Mouse (Mus musculus) Patski (cell line): ENCODE measurements around the gene Icam5. TPM values are rescaled to one million over a fixed set of nuclear protein-coding genes. Genes with fewer than 3 reads are reported as not detected.

Experiments used
- ATAC-seq: fragments of 100-300 bp; one replicate; pipeline ENCODE4 v1.8.0; 2021
- CTCF ChIA-PET: fragments of 350-600 bp; sonication (Branson Sonifier 250); formaldehyde crosslinking; loops from one replicate; lab custom pipeline; 2022; ENCODE audit warnings: inconsistent platforms; lab: Charles Lee
- POLR2A ChIA-PET: fragments of 350-600 bp; sonication (Branson Sonifier 250); formaldehyde crosslinking; loops from one replicate; lab custom pipeline; 2022; ENCODE audit warnings: antibody characterized with exemption, inconsistent platforms; lab: Charles Lee
- DNase-seq: peaks from one replicate; pipeline ENCODE4 v3.0.0-alpha.2; 2011; ENCODE audit warnings: low read depth, low spot score
- H3K27me3 ChIP-seq: fragments of 371-371 bp; one replicate; pipeline ENCODE4 v1.5.1; 2021
- CTCF ChIP-seq: fragments of 100-300 bp; IDR thresholded peaks from one replicate; pipeline ENCODE4 v1.5.1; 2021
- in situ Hi-C: fragments of 300-500 bp; cut with MboI; formaldehyde crosslinking; loops from 3 replicates; pipeline ENCODE4 v1.11.1; 2018; ENCODE audit warnings: low pct_unique_long_range_greater_than_20kb, mixed read lengths
- polyA plus RNA-seq: library from polyadenylated mRNA; unstranded; gene quantifications from one replicate; pipeline ENCODE4 v1.2.3, GENCODE M21; 2021

The Icam5 gene
- polyA plus RNA-seq, 1 experiment from 2014 or later: 1.1 TPM

- H3K27me3 ChIP-seq: peaks cover 5% of the 10 kb centered on the region
- CTCF ChIA-PET: no interaction called here
- no peak for DNase-seq
- TF ChIP-seq CTCF: no peak
- POLR2A ChIA-PET: no interaction called here
- in situ Hi-C loops: no loop called here
- ATAC-seq: no peak
Observed at GRCm38 (mm10) chr9:21045235-21045634, 13.4 kb downstream of the Icam5 start.

DNA sequence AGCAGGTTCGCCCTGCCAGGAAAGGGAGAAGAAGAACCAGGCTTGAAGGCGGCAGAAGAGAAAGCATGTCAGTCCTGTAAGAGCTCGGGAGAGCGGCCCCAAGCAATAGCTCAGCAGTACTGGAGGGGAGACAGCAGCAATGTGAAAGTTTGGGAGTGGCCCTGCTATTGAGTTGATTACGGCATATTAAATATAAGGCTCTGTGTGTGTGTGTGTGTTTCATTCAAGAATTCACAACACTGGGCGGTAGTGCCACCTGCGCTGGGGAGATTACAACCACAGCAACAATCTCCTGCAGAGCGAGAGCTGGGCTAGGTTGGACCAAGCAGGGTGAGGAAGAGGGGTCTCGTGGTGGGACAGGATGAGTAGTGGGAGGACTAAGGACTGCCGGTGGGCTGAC lies 19.7 kb downstream of the Icam5 start:
- ATAC-seq: no peak
- DNase-seq: no peak
- in situ Hi-C loops: no loop called here
- TF ChIP-seq CTCF: no peak
- ChIA-PET CTCF (no interaction called here), POLR2A (no interaction called here)
- H3K27me3 ChIP-seq: peaks cover 9% of the 10 kb centered on the region

- ATAC-seq: no peak
- CTCF ChIA-PET: no interaction called here
Observed at GRCm38 (mm10) chr9:21062928-21063327, 31.1 kb downstream of the Icam5 start.

GRCm38 (mm10) chr9:21067006-21067684 lies 35.3 kb downstream of the Icam5 start, which contains the start of gene Zglp1:
Gene Zglp1, minus strand, starts transcription at chr9:21067093.
- TF ChIP-seq CTCF: no peak
- H3K27me3 ChIP-seq: no peaks in the 10 kb centered on the region
- in situ Hi-C loops: no loop called here
- ATAC-seq (no peak), DNase-seq (no peak)
- CTCF ChIA-PET: no interaction called here
- POLR2A ChIA-PET: interaction anchor here (1.0 kb wide), 1 partner anchor 14 kb away, joined by 6 read pairs; no protein-coding TSS in a partner anchor

More at GRCm38 (mm10) chr9:21062928-21063327, 31.1 kb downstream of the Icam5 start:
- TF ChIP-seq CTCF: no peak
- DNase-seq: no peak
- POLR2A ChIA-PET: no interaction called here
- no peaks in the 10 kb centered on the region for H3K27me3 ChIP-seq
- in situ Hi-C loops: no loop called here

DNA sequence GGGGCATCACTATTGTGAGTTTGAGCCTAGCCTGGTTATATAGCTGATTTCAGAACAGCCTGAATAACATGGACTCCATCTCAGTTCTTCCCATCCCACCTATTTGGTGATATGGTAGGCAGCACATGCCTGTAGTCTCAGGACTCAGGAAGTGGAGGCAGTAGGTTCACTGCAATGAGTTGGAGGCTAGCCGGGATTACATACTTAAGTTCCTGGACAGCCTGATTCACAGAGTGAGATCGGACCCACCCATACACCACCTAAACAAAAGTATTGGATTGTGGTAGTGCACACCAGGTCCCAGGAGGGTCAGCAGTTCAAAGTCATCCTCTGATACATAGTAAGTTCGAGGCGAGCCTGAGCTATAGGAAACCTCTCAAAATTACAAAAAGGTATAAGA lies 40.8 kb downstream of the Icam5 start:
- in situ Hi-C loops: loop anchor here (5.0 kb wide), 1 partner anchor 40 kb away; the partner anchor contains the start of gene Icam5
- H3K27me3 ChIP-seq: no peaks in the 10 kb centered on the region
- no peak for TF ChIP-seq CTCF
- ChIA-PET CTCF (interaction anchor here (1.5 to 2.0 kb wide), 3 partner anchors 12 to 64 kb away, joined by 4 to 7 read pairs (median 6); no protein-coding TSS in a partner anchor), POLR2A (interaction anchor here (1.4 kb wide), 1 partner anchor 10 kb away, joined by 7 read pairs; no protein-coding TSS in a partner anchor)
- DNase-seq (no peak), ATAC-seq (peak; percentile 17)

DNA sequence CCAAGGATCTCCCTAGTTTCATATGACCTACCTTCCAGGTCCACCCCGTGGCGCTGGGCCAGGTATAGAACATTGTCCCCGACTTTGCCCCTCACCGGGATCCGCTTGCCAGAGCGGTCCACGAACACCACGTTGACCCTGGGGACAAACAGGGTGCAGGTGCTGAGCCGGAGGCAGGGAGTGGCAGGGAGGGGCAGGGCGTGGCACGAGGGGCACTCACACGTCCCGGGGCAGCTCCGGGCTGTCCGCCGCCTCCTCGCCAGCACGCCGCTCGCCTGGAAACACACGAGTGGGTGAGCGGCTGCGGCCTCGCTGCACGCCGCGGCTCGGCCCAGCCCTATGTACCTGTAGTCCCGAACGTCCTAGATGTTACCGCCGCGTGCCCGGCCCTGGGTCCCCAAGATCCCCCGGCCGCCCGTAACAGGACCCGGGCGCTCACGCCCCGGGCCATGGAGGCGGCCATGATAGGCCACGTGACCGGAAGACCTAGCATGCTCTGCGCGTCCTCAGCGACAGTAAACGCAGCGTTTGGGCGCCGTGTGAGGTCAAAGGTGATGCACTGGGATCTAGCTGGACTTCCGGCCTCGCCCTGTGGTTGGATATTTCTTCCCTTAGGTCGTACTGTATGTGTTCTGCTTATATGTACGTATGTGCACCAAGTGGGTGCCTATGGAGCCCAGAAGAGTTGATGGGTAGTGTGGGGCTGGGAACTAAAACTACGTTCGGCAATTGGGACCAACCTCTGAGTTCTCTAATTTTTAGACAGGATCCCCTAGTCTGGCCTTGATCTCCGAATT lies 41.4 kb downstream of the Icam5 start, which contains the start of the genes Gm49373 and Fdx1l:
TSS of gene Gm49373 (minus strand) at position 53 of the 797 bp plus-strand sequence.
TSS of gene Fdx1l (minus strand) at position 571 of the 797 bp plus-strand sequence.
- H3K27me3 ChIP-seq: no peaks in the 10 kb centered on the region
- ATAC-seq (peak; percentile 72), DNase-seq (no peak)
- in situ Hi-C loops: loop anchor here (5.0 kb wide), 1 partner anchor 41 kb away; the partner anchor contains the start of gene Icam5
- ChIA-PET CTCF (interaction anchor here (1.5 to 2.0 kb wide), 3 partner anchors 19 to 64 kb away, joined by 4 to 7 read pairs (median 6); no protein-coding TSS in a partner anchor), POLR2A (interaction anchor here (0.6 to 1.4 kb wide), 2 partner anchors 10 to 40 kb away, joined by 4 to 7 read pairs; no protein-coding TSS in a partner anchor)
- TF ChIP-seq CTCF: no peak

- DNase-seq (no peak), ATAC-seq (no peak)
- POLR2A ChIA-PET: interaction anchor here (0.6 to 1.4 kb wide), 2 partner anchors 9 to 39 kb away, joined by 4 to 7 read pairs; no protein-coding TSS in a partner anchor
- in situ Hi-C loops: loop anchor here (5.0 kb wide), 1 partner anchor 42 kb away; the partner anchor contains the start of gene Icam5
- no peak for TF ChIP-seq CTCF
- CTCF ChIA-PET: interaction anchor here (1.5 to 2.0 kb wide), 2 partner anchors 18 to 43 kb away, joined by 4 to 6 read pairs; no protein-coding TSS in a partner anchor
- H3K27me3 ChIP-seq: no peaks in the 10 kb centered on the region
Observed at GRCm38 (mm10) chr9:21074173-21074572, 42.3 kb downstream of the Icam5 start.

DNA sequence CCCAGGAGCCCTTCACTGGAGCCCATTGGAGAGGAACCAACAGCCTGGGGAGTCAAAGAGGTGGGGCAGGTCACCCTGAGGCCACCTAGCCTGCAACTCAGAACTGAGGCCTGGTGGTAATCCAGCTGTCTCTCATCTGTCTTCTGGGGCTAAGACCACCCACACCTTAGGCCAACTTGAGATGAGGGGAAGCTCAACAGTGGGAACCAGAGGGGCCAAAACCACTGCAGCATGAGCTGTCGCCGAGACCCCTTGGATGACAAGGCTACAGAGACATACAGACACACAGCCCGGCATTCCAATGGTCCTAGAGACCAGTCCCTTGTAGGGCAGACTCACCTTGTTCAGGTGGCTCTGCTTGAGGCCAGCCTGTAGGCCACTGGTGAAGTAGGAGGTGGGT lies 43.8 kb downstream of the Icam5 start:
- CTCF ChIA-PET: no interaction called here
- DNase-seq (no peak), ATAC-seq (no peak)
- POLR2A ChIA-PET: interaction anchor here (1.0 kb wide), 1 partner anchor 15 kb away, joined by 4 read pairs; no protein-coding TSS in a partner anchor
- no peaks in the 10 kb centered on the region for H3K27me3 ChIP-seq
- in situ Hi-C loops: no loop called here
- no peak for TF ChIP-seq CTCF

GRCm38 (mm10) chr9:21081127-21081526 lies 49.3 kb downstream of the Icam5 start:
- DNase-seq (no peak), ATAC-seq (no peak)
- no peaks in the 10 kb centered on the region for H3K27me3 ChIP-seq
- in situ Hi-C loops: no loop called here
- TF ChIP-seq CTCF: no peak
- ChIA-PET CTCF (no interaction called here), POLR2A (interaction anchor here (1.3 kb wide), 1 partner anchor 13 kb away, joined by 6 read pairs; no protein-coding TSS in a partner anchor)

DNA sequence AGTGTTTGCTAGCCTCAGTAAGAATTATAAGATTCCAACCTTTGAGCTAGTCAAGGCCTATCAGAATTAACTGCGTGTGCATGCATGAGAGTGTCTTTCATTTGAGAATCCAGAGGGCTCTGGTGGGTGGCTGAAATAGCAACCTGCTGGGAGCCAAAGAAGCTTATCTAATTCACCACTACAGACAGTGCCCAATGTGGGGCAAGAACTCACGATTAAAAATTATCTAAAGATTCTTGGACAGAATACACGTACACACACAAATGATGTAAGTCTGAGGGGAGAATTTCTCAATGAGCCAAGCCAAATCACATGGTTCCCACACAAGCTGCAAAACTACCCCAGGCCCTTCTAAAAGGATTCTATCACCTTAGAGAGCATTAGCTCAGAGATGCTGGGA lies 51.5 kb downstream of the Icam5 start:
- H3K27me3 ChIP-seq: no peaks in the 10 kb centered on the region
- POLR2A ChIA-PET: interaction anchor here (1.7 kb wide), 1 partner anchor 10 kb away, joined by 7 read pairs; the partner anchor contains the start of genes Fdx1l and Gm49373
- DNase-seq (no peak), ATAC-seq (no peak)
- CTCF ChIA-PET: no interaction called here
- in situ Hi-C loops: no loop called here
- TF ChIP-seq CTCF: no peak

Other genes starting within 250 kb of the Icam5 start
- 0.08 TPM for gene Col5a3, start 217.0 kb upstream of the Icam5 start, polyA plus RNA-seq
- gene Rdh8, start 213.6 kb upstream of the Icam5 start, polyA plus RNA-seq: not detected
- gene A230050P20Rik, start 163.4 kb upstream of the Icam5 start, polyA plus RNA-seq: 0.09 TPM
- 1.8 TPM for gene Angptl6, start 152.3 kb upstream of the Icam5 start, polyA plus RNA-seq
- 42.2 TPM for gene Ppan, start 143.9 kb upstream of the Icam5 start, polyA plus RNA-seq
- gene Eif3g, start 133.4 kb upstream of the Icam5 start, polyA plus RNA-seq: 172 TPM
- gene Dnmt1, start 72.2 kb upstream of the Icam5 start, polyA plus RNA-seq: 54.3 TPM
- 10.9 TPM for gene S1pr2, start 55.3 kb upstream of the Icam5 start, polyA plus RNA-seq
- 89.1 TPM for gene Mrpl4, start 29.3 kb upstream of the Icam5 start, polyA plus RNA-seq
- 0.06 TPM for gene Icam1, start 16.1 kb upstream of the Icam5 start, polyA plus RNA-seq
- 0.99 TPM for gene Icam4, start 2.7 kb upstream of the Icam5 start, polyA plus RNA-seq
- gene Zglp1, start 35.0 kb downstream of the Icam5 start, polyA plus RNA-seq: 0.10 TPM
- 0.15 TPM for gene Gm49373, start 41.0 kb downstream of the Icam5 start, polyA plus RNA-seq
- 61.0 TPM for gene Fdx1l, start 41.5 kb downstream of the Icam5 start, polyA plus RNA-seq
- gene Gm38431, start 59.9 kb downstream of the Icam5 start, polyA plus RNA-seq: 1.2 TPM
- gene Raver1, start 59.9 kb downstream of the Icam5 start, polyA plus RNA-seq: 65.4 TPM
- gene Tyk2, start 99.2 kb downstream of the Icam5 start, polyA plus RNA-seq: 20.3 TPM
- 312 TPM for gene Cdc37, start 117.9 kb downstream of the Icam5 start, polyA plus RNA-seq
- 3.0 TPM for gene Pde4a, start 133.6 kb downstream of the Icam5 start, polyA plus RNA-seq
- gene Keap1, start 207.3 kb downstream of the Icam5 start, polyA plus RNA-seq: 49.7 TPM
- not detected for gene S1pr5, start 216.4 kb downstream of the Icam5 start, polyA plus RNA-seq
- 42.7 TPM for gene Atg4d, start 233.2 kb downstream of the Icam5 start, polyA plus RNA-seq